Mouse (Mus musculus): Measurements from ENCODE around the gene Olfml1. TPM values are rescaled to one million over a fixed set of nuclear protein-coding genes. Genes with fewer than 3 reads are reported as not detected.

Olfml1 gene
- polyA plus RNA-seq, 1 experiment from 2014 or later, result 8.2 TPM

DNA sequence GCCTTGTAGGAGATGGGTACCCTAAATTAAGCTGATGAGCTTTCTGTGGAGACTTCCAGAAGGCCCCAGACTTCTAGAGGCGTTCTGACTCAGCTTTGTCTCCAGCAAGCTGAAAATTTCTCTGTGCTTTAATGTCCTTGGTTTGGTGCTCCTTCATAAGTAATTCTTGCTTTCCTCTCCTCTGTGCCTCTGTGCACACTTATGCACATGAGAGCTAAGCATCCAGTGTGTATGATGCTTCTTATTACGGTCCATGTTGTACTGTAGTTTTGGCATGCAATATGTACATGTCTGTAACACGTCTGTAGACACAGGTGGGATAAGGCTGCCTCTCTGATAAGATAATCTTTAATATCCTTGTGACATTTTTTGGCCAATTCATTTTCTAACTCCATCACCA lies 30.7 kb downstream of the Olfml1 start:
- Histone ChIP-seq H3K9ac (ENCODE audit: low read depth, low read length) (no peak overlapping the region), H3K4me3 (ENCODE audit: low read depth, low read length) (no peak overlapping the region), H3K27me3 (ENCODE audit: control insufficient read depth, insufficient read depth, low read length) (no peaks in the 10 kb centered on the region), H3K4me2 (no peak overlapping the region), H3K4me1 (ENCODE audit: control insufficient read depth, insufficient read depth, low read length) (0 out of 2 replicates have a peak, but pooled peaks cover 5% of the 10 kb centered on the region), H3K9me3 (replicated peaks; ENCODE audit: control insufficient read depth, low read length) (no peaks in the 10 kb centered on the region), H3K27ac (ENCODE audit: low read depth, low read length) (no peak overlapping the region), H3K36me3 (ENCODE audit: control insufficient read depth, insufficient read depth, low read length) (no peaks in the 10 kb centered on the region)
- no peak for ATAC-seq (replicated peaks; ENCODE audit: insufficient number of reproducible peaks, low FRiP score, low TSS enrichment)
- WGBS (ENCODE audit: insufficient replicate concordance), result 65% methylated on average over 3 of the region's 3 CpGs

DNA sequence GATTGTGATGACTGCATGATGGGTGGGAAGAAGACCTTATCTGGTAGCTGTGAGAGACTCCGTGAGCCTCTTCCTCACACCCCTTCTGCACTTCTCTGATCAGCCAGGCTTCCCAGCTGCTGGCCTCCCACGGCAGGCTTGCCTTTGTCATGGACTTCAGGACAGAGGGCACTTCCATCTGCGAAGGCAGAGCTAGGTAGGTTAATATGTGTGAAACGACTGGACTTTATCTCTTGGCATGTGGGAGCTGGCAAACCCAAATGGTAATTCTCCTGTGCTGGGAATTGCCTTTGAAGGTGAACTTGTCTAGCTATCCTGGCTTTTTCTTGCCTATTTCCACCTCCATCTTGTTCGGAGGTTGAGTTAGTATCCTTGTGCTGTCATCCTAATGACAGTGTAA lies 33.4 kb downstream of the Olfml1 start:
- no peak overlapping the region for H3K4me3 ChIP-seq (ENCODE audit: low read depth, low read length)
- H3K9me3 ChIP-seq (replicated peaks; ENCODE audit: control insufficient read depth, low read length), result no peaks in the 10 kb centered on the region
- no peaks in the 10 kb centered on the region for H3K4me1 ChIP-seq (ENCODE audit: control insufficient read depth, insufficient read depth, low read length)
- H3K4me2 ChIP-seq, result no peak overlapping the region
- no peak overlapping the region for H3K9ac ChIP-seq (ENCODE audit: low read depth, low read length)
- H3K27ac ChIP-seq (ENCODE audit: low read depth, low read length), result no peak overlapping the region
- no peak for ATAC-seq (replicated peaks; ENCODE audit: insufficient number of reproducible peaks, low FRiP score, low TSS enrichment)
- WGBS (ENCODE audit: insufficient replicate concordance), result 48% methylated on average over 5 of the region's 5 CpGs
- no peaks in the 10 kb centered on the region for H3K27me3 ChIP-seq (ENCODE audit: control insufficient read depth, insufficient read depth, low read length)
- H3K36me3 ChIP-seq (ENCODE audit: control insufficient read depth, insufficient read depth, low read length), result no peaks in the 10 kb centered on the region

GRCm38 (mm10) chr7:107602505-107602904 lies 35.3 kb downstream of the Olfml1 start:
- no peaks in the 10 kb centered on the region for H3K4me1 ChIP-seq (ENCODE audit: control insufficient read depth, insufficient read depth, low read length)
- no peak for ATAC-seq (replicated peaks; ENCODE audit: insufficient number of reproducible peaks, low FRiP score, low TSS enrichment)
- H3K4me2 ChIP-seq, result no peak overlapping the region
- WGBS (ENCODE audit: insufficient replicate concordance), result 83% methylated on average over 4 of the region's 4 CpGs
- H3K4me3 ChIP-seq (ENCODE audit: low read depth, low read length), result no peak overlapping the region
- no peaks in the 10 kb centered on the region for H3K9me3 ChIP-seq (replicated peaks; ENCODE audit: control insufficient read depth, low read length)
- no peak overlapping the region for H3K27ac ChIP-seq (ENCODE audit: low read depth, low read length)
- no peak overlapping the region for H3K9ac ChIP-seq (ENCODE audit: low read depth, low read length)
- no peaks in the 10 kb centered on the region for H3K27me3 ChIP-seq (ENCODE audit: control insufficient read depth, insufficient read depth, low read length)
- no peaks in the 10 kb centered on the region for H3K36me3 ChIP-seq (ENCODE audit: control insufficient read depth, insufficient read depth, low read length)

- Histone ChIP-seq H3K4me2 (no peak overlapping the region), H3K4me3 (ENCODE audit: low read depth, low read length) (no peak overlapping the region), H3K9me3 (replicated peaks; ENCODE audit: control insufficient read depth, low read length) (no peaks in the 10 kb centered on the region), H3K4me1 (ENCODE audit: control insufficient read depth, insufficient read depth, low read length) (no peaks in the 10 kb centered on the region), H3K27me3 (ENCODE audit: control insufficient read depth, insufficient read depth, low read length) (no peaks in the 10 kb centered on the region), H3K27ac (ENCODE audit: low read depth, low read length) (no peak overlapping the region), H3K36me3 (ENCODE audit: control insufficient read depth, insufficient read depth, low read length) (no peaks in the 10 kb centered on the region), H3K9ac (ENCODE audit: low read depth, low read length) (no peak overlapping the region)
- WGBS (ENCODE audit: insufficient replicate concordance), result 91% methylated on average over 6 of the region's 6 CpGs
- no peak for ATAC-seq (replicated peaks; ENCODE audit: insufficient number of reproducible peaks, low FRiP score, low TSS enrichment)
Measured at GRCm38 (mm10) chr7:107602913-107603312, 35.7 kb downstream of the Olfml1 start.

GRCm38 (mm10) chr7:107607766-107608165 lies 40.5 kb downstream of the Olfml1 start:
- ATAC-seq (replicated peaks; ENCODE audit: insufficient number of reproducible peaks, low FRiP score, low TSS enrichment), result no peak

DNA sequence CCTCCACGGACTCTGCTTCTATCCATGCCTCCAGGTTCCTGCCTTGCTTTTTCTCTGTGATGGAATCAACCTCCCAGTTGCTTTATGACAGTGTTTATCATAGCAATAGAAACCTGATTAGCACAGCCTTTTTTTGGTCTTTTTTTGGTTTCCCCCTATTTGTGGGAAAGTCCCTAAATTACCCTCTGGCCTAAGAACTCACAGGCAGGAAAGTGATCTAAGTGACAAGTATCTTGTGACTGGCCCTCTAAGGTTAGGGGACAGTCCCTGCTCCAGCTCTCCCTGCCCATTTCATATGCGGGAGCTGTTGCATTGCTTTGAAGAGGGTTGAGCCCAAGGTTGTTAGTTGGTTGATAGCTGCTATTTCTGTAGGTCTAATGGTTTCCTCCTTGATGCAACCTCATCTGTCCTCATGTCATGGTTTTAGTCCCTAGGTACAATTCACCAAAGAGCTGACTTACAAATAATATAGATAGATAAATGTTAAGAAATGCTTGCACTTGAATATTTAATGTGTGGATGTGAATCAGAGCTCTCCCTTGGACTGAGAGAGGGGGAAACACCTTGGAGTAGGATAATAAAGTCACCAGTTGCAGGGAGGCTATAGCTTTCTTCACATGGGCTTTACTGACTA lies 42.5 kb downstream of the Olfml1 start:
- no peak overlapping the region for H3K4me3 ChIP-seq (ENCODE audit: low read depth, low read length)
- WGBS (ENCODE audit: insufficient replicate concordance), result 82% methylated on average over 2 of the region's 2 CpGs

More at GRCm38 (mm10) chr7:107607766-107608165, 40.5 kb downstream of the Olfml1 start:
- no peaks in the 10 kb centered on the region for H3K36me3 ChIP-seq (ENCODE audit: control insufficient read depth, insufficient read depth, low read length)
- H3K9me3 ChIP-seq (replicated peaks; ENCODE audit: control insufficient read depth, low read length), result no peaks in the 10 kb centered on the region
- H3K27me3 ChIP-seq (ENCODE audit: control insufficient read depth, insufficient read depth, low read length), result no peaks in the 10 kb centered on the region
- H3K27ac ChIP-seq (ENCODE audit: low read depth, low read length), result no peak overlapping the region
- no peak overlapping the region for H3K4me3 ChIP-seq (ENCODE audit: low read depth, low read length)
- no peaks in the 10 kb centered on the region for H3K4me1 ChIP-seq (ENCODE audit: control insufficient read depth, insufficient read depth, low read length)
- WGBS (ENCODE audit: insufficient replicate concordance), result 84% methylated on average over 1 of the region's 1 CpGs
- no peak overlapping the region for H3K4me2 ChIP-seq
- no peak overlapping the region for H3K9ac ChIP-seq (ENCODE audit: low read depth, low read length)

DNA sequence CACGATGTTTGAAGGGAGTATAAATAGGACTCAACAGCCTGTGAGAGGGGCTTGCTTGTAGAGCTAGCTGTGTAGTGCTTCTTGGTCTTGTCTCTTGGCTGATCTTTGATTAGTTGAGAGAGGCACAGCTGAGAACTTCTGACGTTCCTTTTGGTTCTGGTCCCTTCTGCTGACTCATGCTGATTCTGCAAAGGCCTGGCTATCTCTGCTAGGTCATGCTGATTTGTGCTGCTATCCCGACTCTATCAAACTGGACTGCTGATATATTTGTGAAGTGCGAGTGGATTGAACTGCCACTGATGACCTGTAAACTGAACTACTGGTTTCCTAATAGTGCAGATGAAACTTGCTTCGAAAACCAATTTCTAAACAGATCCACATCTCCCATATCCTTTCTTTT lies 43.6 kb downstream of the Olfml1 start:
- Histone ChIP-seq H3K27me3 (ENCODE audit: control insufficient read depth, insufficient read depth, low read length) (no peaks in the 10 kb centered on the region), H3K4me2 (no peak overlapping the region), H3K4me3 (ENCODE audit: low read depth, low read length) (no peak overlapping the region), H3K9ac (ENCODE audit: low read depth, low read length) (no peak overlapping the region), H3K9me3 (replicated peaks; ENCODE audit: control insufficient read depth, low read length) (no peaks in the 10 kb centered on the region), H3K4me1 (ENCODE audit: control insufficient read depth, insufficient read depth, low read length) (no peaks in the 10 kb centered on the region), H3K27ac (ENCODE audit: low read depth, low read length) (no peak overlapping the region), H3K36me3 (ENCODE audit: control insufficient read depth, insufficient read depth, low read length) (no peaks in the 10 kb centered on the region)
- ATAC-seq (replicated peaks; ENCODE audit: insufficient number of reproducible peaks, low FRiP score, low TSS enrichment), result no peak
- 71% methylated on average over 5 of the region's 5 CpGs for WGBS (ENCODE audit: insufficient replicate concordance)

More for the DNA sequence above, 42.5 kb downstream of the Olfml1 start:
- no peak for ATAC-seq (replicated peaks; ENCODE audit: insufficient number of reproducible peaks, low FRiP score, low TSS enrichment)
- H3K4me1 ChIP-seq (ENCODE audit: control insufficient read depth, insufficient read depth, low read length), result no peaks in the 10 kb centered on the region
- no peak overlapping the region for H3K4me2 ChIP-seq
- H3K36me3 ChIP-seq (ENCODE audit: control insufficient read depth, insufficient read depth, low read length), result no peaks in the 10 kb centered on the region
- no peak overlapping the region for H3K9ac ChIP-seq (ENCODE audit: low read depth, low read length)
- H3K27ac ChIP-seq (ENCODE audit: low read depth, low read length), result no peak overlapping the region
- no peaks in the 10 kb centered on the region for H3K27me3 ChIP-seq (ENCODE audit: control insufficient read depth, insufficient read depth, low read length)
- no peaks in the 10 kb centered on the region for H3K9me3 ChIP-seq (replicated peaks; ENCODE audit: control insufficient read depth, low read length)

DNA sequence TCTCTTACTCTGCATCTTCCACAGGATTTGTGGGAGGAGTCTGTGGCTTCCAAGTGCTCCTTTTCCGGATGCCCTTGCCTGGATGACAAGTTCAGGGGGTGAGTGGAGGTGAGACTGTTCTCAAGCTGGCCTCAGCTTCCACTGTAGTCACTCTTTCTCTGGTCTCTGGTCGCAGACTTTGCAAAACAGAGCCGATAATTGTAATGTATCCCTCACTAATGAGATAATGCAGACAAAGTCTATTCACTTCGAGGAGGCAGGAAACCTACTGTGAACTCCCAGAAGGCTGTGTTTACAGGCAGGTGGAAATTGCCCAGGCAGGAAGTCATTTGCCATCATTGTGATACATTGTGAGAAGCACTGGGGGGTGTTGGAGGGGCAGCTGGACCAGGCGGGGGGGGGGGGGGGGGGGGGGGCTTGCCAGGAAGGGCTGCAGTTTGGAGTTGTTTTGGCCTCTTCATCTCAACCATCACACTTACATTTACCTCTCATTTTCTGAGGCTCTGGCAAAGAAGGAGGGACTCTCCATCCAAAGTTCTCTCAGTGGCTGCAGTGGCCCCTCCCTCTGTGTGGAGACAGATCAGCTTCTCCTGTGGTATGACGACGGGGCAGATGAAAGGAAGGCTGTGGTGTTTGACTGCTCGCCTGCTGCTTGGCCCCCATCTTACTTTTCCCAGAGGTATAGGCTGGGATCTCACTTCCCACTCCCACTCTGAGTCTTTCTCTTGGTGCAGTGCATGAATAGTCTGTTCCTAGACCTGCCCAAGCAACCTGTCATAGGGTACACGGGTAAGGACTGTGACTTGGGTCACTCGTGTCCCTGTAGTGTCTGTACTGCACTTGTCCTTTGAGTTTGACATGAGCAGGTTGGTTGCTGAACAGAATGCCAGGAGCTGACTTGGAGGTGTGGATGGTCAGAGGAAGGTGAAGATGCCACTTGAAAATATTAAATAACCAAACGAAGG lies 51.1 kb downstream of the Olfml1 start:
- no peaks in the 10 kb centered on the region for H3K4me1 ChIP-seq (ENCODE audit: control insufficient read depth, insufficient read depth, low read length)
- H3K4me3 ChIP-seq (ENCODE audit: low read depth, low read length), result no peak overlapping the region
- no peak overlapping the region for H3K4me2 ChIP-seq
- no peak overlapping the region for H3K27ac ChIP-seq (ENCODE audit: low read depth, low read length)
- no peak overlapping the region for H3K9ac ChIP-seq (ENCODE audit: low read depth, low read length)
- no peak for ATAC-seq (replicated peaks; ENCODE audit: insufficient number of reproducible peaks, low FRiP score, low TSS enrichment)
- WGBS (ENCODE audit: insufficient replicate concordance), result 38% methylated on average over 10 of the region's 11 CpGs
- no peaks in the 10 kb centered on the region for H3K27me3 ChIP-seq (ENCODE audit: control insufficient read depth, insufficient read depth, low read length)
- no peaks in the 10 kb centered on the region for H3K9me3 ChIP-seq (replicated peaks; ENCODE audit: control insufficient read depth, low read length)
- H3K36me3 ChIP-seq (ENCODE audit: control insufficient read depth, insufficient read depth, low read length), result no peaks in the 10 kb centered on the region
